Mouse (Mus musculus) lung, postnatal 0 days (tissue): ENCODE measurements around the gene Wbp2. TPM values are rescaled to one million over a fixed set of nuclear protein-coding genes. Genes with fewer than 3 reads are reported as not detected.

Source experiments
- ATAC-seq: fragments of 200-750 bp; cut with Nextera tagmentation; 2 replicates; pipeline ENCODE4 v1.8.0; 2017; ENCODE audit warnings: moderate library complexity
- DNase-seq: peaks from one replicate; pipeline ENCODE4 v3.0.0-alpha.2; 2016; ENCODE audit warnings: low spot score
- H3K27ac ChIP-seq: fragments of 300-500 bp; sonication (generic); 2 replicates; pipeline ENCODE4 v1.5.1; 2014; ENCODE audit warnings: antibody characterized with exemption, mild to moderate bottlenecking, low read length, mixed read lengths
- H3K27me3 ChIP-seq: fragments of 300-500 bp; sonication (generic); replicated peaks from 2 replicates; pipeline ENCODE4 v1.6.1; 2014; ENCODE audit warnings: low read length, mixed read lengths; ENCODE audit not compliant: insufficient read depth
- H3K36me3 ChIP-seq: fragments of 300-500 bp; sonication (generic); 2 replicates; pipeline ENCODE4 v1.6.1; 2014; ENCODE audit warnings: low read length, mixed read lengths; ENCODE audit not compliant: insufficient read depth
- H3K4me1 ChIP-seq: fragments of 300-500 bp; sonication (generic); 2 replicates; pipeline ENCODE4 v1.6.1; 2014; ENCODE audit warnings: antibody characterized with exemption, low read depth, low read length, mixed read lengths; ENCODE audit not compliant: insufficient read depth
- H3K4me2 ChIP-seq: fragments of 300-500 bp; sonication (generic); replicated peaks from 2 replicates; pipeline ENCODE4 v1.6.1; 2014; ENCODE audit warnings: low read depth, mild to moderate bottlenecking, low read length, moderate library complexity, mixed read lengths
- H3K4me3 ChIP-seq: fragments of 300-500 bp; sonication (generic); 2 replicates; pipeline ENCODE4 v1.5.1; 2014; ENCODE audit warnings: low read depth, low read length
- H3K9ac ChIP-seq: fragments of 300-500 bp; sonication (generic); replicated peaks from 2 replicates; pipeline ENCODE4 v1.6.1; 2014; ENCODE audit warnings: low read depth, mild to moderate bottlenecking
- H3K9me3 ChIP-seq: fragments of 300-500 bp; sonication (generic); 2 replicates; pipeline ENCODE4 v1.6.1; 2016; ENCODE audit warnings: low read length, mixed read lengths
- CTCF ChIP-seq: IDR thresholded peaks from 2 replicates; pipeline ENCODE4 v1.5.1; 2016; ENCODE audit warnings: antibody characterized with exemption, mild to moderate bottlenecking
- EP300 ChIP-seq: IDR thresholded peaks from 2 replicates; pipeline ENCODE4 v1.6.1; 2016; ENCODE audit warnings: antibody characterized with exemption, mild to moderate bottlenecking, control low read depth
- WGBS: fragments of 180-500 bp; shearing (Covaris S2); extraction: QIAGEN DNeasy Blood & Tissue Kit; methylation state at CpG from one replicate; pipeline ENCODE4 v1.1.7; 2014; 5-methylcytosine and 5-hydroxymethylcytosine counted together
- polyA plus RNA-seq: library from polyadenylated mRNA; unstranded; fragments of >200 nt; fragmentation: Nextera tagmentation; extraction: Ambion mirVana; gene quantifications from 2 replicates; pipeline ENCODE4 v1.2.1, GENCODE M21; 2015

The Wbp2 gene
- polyA plus RNA-seq, 1 experiment from 2014 or later: 108 TPM

DNA sequence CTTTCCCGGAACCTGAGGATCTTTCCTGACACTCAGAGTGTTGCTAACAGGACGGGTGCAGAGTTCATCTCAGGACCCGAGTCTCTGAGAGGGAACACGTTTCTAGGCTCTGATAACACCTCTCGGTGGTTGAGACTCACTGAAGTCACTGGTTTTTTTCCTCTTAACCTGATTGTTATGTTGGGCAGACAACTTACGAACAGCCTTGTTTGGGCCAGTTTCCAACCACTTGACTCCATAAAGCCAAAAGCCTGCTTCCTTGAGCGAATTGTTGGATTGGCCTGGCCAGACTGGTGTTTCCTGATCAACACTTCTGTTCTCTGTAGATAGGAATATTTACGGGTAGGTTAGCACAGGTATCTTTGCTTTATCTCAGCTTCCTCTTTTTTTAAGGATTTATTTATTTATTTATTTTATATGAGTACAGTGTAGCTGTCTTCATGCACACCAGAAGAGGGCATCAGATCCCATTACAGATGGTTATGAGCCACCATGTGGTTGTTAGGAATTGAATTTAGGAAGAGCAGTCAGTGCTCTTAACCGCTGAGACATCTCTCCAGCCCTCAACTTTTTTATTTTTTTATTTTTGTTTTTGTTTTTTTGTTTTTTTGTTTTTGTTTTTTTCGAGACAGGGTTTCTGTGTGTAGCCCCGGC lies 2.1 kb upstream of the Wbp2 start:
- TF ChIP-seq CTCF (peak; percentile 46), EP300 (no peak)
- 58% methylated on average over 11 of the region's 11 CpGs for WGBS
- H3K27ac ChIP-seq: no peak overlapping the region
- ATAC-seq (no peak), DNase-seq (peak; percentile 61)
- no peaks in the 10 kb centered on the region for H3K27me3 ChIP-seq
- H3K4me2 ChIP-seq: no peak overlapping the region
- no peaks in the 10 kb centered on the region for H3K9me3 ChIP-seq
- H3K4me1 ChIP-seq: peaks cover 10% of the 10 kb centered on the region; the same call in 1 of the 2 replicates
- no peaks in the 10 kb centered on the region for H3K36me3 ChIP-seq
- H3K4me3 ChIP-seq: no peak overlapping the region
- H3K9ac ChIP-seq: no peak overlapping the region

DNA sequence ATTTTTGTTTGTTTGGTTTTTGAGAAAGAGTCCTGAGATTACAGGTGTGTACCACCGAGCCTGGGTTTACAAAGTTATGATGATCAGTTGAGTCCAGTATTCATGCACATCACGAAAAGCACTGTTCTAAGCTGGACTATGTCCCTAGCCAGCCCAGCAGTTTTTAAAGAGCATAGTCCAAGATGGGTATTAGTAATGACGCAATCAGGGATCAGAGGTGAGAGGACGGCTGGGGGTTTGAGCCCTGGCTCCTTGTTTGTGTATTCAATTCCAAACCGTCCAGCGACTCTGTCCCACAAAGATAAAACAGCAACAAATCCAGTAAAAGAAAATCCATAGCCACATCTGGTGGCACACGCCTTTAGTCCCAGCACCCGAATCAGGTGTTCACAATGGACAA lies 1.4 kb upstream of the Wbp2 start:
- H3K36me3 ChIP-seq: peaks cover 7% of the 10 kb centered on the region; the same call in 1 of the 2 replicates
- H3K4me1 ChIP-seq: peaks cover 10% of the 10 kb centered on the region; the same call in 1 of the 2 replicates
- H3K4me2 ChIP-seq: no peak overlapping the region
- no peak for DNase-seq
- 71% methylated on average over 8 of the region's 8 CpGs for WGBS
- no peak for ATAC-seq
- no peaks in the 10 kb centered on the region for H3K9me3 ChIP-seq
- no peak overlapping the region for H3K4me3 ChIP-seq
- no peaks in the 10 kb centered on the region for H3K27me3 ChIP-seq
- TF ChIP-seq CTCF (no peak), EP300 (no peak)
- H3K27ac ChIP-seq: no peak overlapping the region
- H3K9ac ChIP-seq: no peak overlapping the region

DNA sequence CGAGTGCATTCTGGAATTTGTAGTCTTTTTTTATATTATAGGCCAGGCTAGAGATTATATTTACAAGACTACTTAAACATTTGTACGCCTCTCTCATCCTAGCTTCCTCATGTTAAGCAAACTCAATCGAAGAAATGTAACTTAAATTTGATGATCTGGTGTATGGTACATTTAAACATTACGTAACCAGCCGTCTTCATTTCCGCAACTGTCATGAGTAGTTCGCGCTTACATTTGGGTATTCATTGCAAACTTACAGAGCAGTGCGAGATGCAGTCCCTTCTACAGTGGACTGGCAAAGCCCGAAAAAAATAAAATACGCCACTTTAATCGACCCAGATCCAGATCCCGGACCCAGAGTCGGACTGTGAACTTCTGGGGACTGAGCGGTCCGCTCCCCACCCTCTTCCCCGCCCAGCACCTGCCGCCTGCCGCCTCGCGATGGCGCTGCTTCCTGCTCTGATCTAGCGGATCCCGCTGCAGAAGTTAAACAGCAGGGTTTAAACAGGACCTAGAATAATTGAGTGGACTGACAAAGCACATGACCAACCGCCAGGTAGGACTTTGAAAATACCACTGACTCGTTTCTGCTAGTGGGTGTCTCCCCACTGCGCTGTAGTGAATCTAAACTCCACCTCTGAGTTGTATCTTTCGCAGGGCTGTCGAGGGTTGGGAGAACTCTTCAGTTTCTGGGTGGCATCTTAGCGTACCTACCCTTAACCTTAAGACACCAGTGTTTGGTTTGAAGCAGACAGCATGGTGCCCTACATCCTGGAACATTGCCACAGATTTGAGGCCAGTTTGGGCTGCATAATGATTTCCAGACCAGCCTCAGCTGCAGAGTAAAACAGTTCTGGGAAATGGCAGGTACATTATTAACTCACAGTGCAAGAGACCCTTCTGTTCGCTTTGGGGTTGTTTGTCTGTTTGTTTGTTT lies 667 bp upstream of the Wbp2 start:
- no peaks in the 10 kb centered on the region for H3K27me3 ChIP-seq
- H3K9ac ChIP-seq: peak overlapping the region; percentile 17; the same call in 1 of the 2 replicates
- WGBS: 4% methylated on average over 31 of the region's 31 CpGs
- peak overlapping the region; percentile 88 for H3K27ac ChIP-seq
- H3K4me3 ChIP-seq: peak overlapping the region; percentile 45
- peak overlapping the region; percentile 49 for H3K4me2 ChIP-seq
- peaks cover 10% of the 10 kb centered on the region; the same call in 1 of the 2 replicates for H3K4me1 ChIP-seq
- ATAC-seq (peak; percentile 82), DNase-seq (peak; percentile 94)
- no peaks in the 10 kb centered on the region for H3K9me3 ChIP-seq
- TF ChIP-seq EP300 (peak; percentile 81), CTCF (peak; percentile 97)
- H3K36me3 ChIP-seq: peaks cover 12% of the 10 kb centered on the region; the same call in 1 of the 2 replicates

DNA sequence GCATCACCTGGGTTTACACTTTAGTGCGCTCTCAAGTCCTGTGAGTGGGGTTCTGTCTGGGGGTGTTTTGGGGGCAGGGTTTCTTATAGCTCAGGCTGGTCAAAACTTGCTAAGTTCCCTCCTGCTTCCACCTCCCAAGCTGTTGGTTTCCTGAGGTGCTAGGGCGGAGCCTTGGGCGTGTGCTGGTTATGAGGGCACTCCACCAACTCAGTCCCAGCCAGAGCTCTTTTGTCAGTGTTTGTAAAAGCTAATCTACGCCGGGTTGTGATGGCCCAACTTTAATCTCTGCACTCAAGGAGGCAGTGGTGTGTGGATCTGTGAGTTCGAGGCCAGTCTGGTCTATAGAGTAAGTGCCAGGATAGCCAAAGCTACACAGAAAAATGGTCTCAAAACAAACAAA lies 2.6 kb downstream of the Wbp2 start:
- ATAC-seq: no peak
- TF ChIP-seq CTCF: no peak
- TF ChIP-seq EP300: no peak
- H3K27ac ChIP-seq: no peak overlapping the region
- peaks cover 26% of the 10 kb centered on the region; the same call in 1 of the 2 replicates for H3K36me3 ChIP-seq
- H3K4me3 ChIP-seq: no peak overlapping the region
- 61% methylated on average over 6 of the region's 6 CpGs for WGBS
- H3K4me2 ChIP-seq: no peak overlapping the region
- H3K4me1 ChIP-seq: peaks cover 10% of the 10 kb centered on the region; the same call in 1 of the 2 replicates
- DNase-seq: no peak
- H3K9me3 ChIP-seq: no peaks in the 10 kb centered on the region
- H3K27me3 ChIP-seq: no peaks in the 10 kb centered on the region
- no peak overlapping the region for H3K9ac ChIP-seq

DNA sequence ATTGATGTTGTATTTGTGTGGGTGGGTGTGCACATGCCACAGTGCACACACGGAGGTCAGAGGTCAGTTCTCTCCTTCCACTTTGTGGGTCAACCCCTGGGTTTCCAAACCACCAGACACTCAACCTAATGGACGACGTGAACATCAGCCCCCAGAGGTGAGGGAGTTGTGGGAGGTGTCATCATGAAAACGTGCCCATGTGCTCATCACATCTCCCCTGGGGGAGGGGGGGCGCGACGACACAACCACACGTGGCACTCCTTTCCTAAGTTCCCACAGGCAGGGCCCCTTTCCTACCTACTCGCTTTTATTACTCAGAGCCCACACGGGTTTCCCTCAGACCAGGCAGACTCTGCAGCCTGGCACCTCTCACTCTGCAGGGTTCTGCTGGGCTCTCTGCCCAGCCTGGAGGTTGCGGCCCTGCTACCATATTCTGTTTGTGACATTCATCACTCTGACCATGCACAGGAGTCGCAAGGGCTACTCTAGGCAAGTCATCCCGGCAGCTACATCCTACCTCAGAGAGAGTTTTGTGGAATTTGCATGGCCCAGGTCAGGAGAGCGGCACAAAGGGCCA lies 3.6 kb downstream of the Wbp2 start:
- DNase-seq: no peak
- no peak for TF ChIP-seq CTCF
- no peak for TF ChIP-seq EP300
- Histone ChIP-seq H3K9ac (no peak overlapping the region), H3K4me1 (peaks cover 14% of the 10 kb centered on the region; the same call in 1 of the 2 replicates), H3K4me3 (no peak overlapping the region), H3K27ac (no peak overlapping the region), H3K36me3 (peaks cover 30% of the 10 kb centered on the region; the same call in 1 of the 2 replicates), H3K9me3 (no peaks in the 10 kb centered on the region), H3K4me2 (no peak overlapping the region), H3K27me3 (no peaks in the 10 kb centered on the region)
- 86% methylated on average over 14 of the region's 14 CpGs for WGBS
- ATAC-seq: no peak

DNA sequence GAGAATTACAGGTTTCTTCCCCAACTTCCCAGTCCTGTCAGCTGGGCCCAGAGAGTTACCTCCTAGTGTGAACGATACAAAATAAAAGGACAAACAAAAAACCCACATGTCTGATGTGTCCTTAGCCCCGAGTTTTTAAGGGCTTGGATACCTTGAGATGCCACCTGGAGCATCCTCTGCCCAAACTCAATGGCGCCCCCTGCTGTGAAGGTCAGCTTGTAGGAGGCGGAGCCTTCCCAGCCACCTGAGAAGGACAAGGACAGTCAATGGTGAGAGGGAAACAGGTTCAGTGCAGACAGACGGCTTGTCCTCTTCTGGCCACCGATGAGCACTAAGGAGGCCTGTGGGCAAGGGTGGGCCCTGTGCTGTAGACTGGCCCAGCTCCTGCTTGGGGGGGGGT lies 5.7 kb downstream of the Wbp2 start:
- WGBS: 65% methylated on average over 6 of the region's 6 CpGs
- Histone ChIP-seq H3K4me2 (no peak overlapping the region), H3K27me3 (no peaks in the 10 kb centered on the region), H3K4me1 (peaks cover 12% of the 10 kb centered on the region; the same call in 1 of the 2 replicates), H3K4me3 (no peak overlapping the region), H3K36me3 (peaks cover 30% of the 10 kb centered on the region; the same call in 1 of the 2 replicates), H3K27ac (no peak overlapping the region), H3K9ac (no peak overlapping the region), H3K9me3 (no peaks in the 10 kb centered on the region)
- TF ChIP-seq EP300 (no peak), CTCF (peak; percentile 74)
- DNase-seq (peak; percentile 66), ATAC-seq (no peak)
